Mouse (Mus musculus): Measurements from ENCODE around the gene Cplx2. TPM values are rescaled to one million over a fixed set of nuclear protein-coding genes. Genes with fewer than 3 reads are reported as not detected.

Cplx2 gene
- polyA plus RNA-seq, 1 experiment: 2.0 TPM

GRCm38 (mm10) chr13:54430051-54430450, 58.9 kb downstream of the Cplx2 start:
- TF ChIP-seq POLR2A (IDR thresholded peaks at IDR 0.05; ENCODE audit: insufficient read depth, low read length): no peak
- no peak for TF ChIP-seq EP300 (IDR thresholded peaks at IDR 0.05; ENCODE audit: insufficient read depth, low read depth, low read length)
- TF ChIP-seq CTCF (IDR thresholded peaks at IDR 0.05; ENCODE audit: low read depth, low read length): no peak
- Histone ChIP-seq H3K27ac (ENCODE audit: insufficient read depth, low read length) (no peak overlapping the region), H3K4me3 (ENCODE audit: low read depth, low read length) (no peak overlapping the region), H3K9ac (ENCODE audit: low read depth, poor library complexity, severe bottlenecking) (no peak overlapping the region), H3K4me1 (ENCODE audit: control insufficient read depth, insufficient read depth, low read length) (no peaks in the 10 kb centered on the region), H3K27me3 (ENCODE audit: control insufficient read depth, insufficient read depth, low read length, poor library complexity, severe bottlenecking) (no peaks in the 10 kb centered on the region), H3K9me3 (replicated peaks; ENCODE audit: control insufficient read depth, insufficient read depth, low read length, poor library complexity, severe bottlenecking) (no peaks in the 10 kb centered on the region), H3K36me3 (ENCODE audit: control insufficient read depth, insufficient read depth, low read length, poor library complexity, severe bottlenecking) (no peaks in the 10 kb centered on the region)

- no peaks in the 10 kb centered on the region for H3K27me3 ChIP-seq (ENCODE audit: control insufficient read depth, insufficient read depth, low read length, poor library complexity, severe bottlenecking)
- no peaks in the 10 kb centered on the region for H3K4me1 ChIP-seq (ENCODE audit: control insufficient read depth, insufficient read depth, low read length)
- H3K27ac ChIP-seq (ENCODE audit: insufficient read depth, low read length): no peak overlapping the region
- H3K9me3 ChIP-seq (replicated peaks; ENCODE audit: control insufficient read depth, insufficient read depth, low read length, poor library complexity, severe bottlenecking): no peaks in the 10 kb centered on the region
- H3K9ac ChIP-seq (ENCODE audit: low read depth, poor library complexity, severe bottlenecking): no peak overlapping the region
- H3K36me3 ChIP-seq (ENCODE audit: control insufficient read depth, insufficient read depth, low read length, poor library complexity, severe bottlenecking): no peaks in the 10 kb centered on the region
- H3K4me3 ChIP-seq (ENCODE audit: low read depth, low read length): no peak overlapping the region
- no peak for TF ChIP-seq CTCF (IDR thresholded peaks at IDR 0.05; ENCODE audit: low read depth, low read length)
- no peak for TF ChIP-seq POLR2A (IDR thresholded peaks at IDR 0.05; ENCODE audit: insufficient read depth, low read length)
- TF ChIP-seq EP300 (IDR thresholded peaks at IDR 0.05; ENCODE audit: insufficient read depth, low read depth, low read length): no peak
Measured at GRCm38 (mm10) chr13:54431161-54431560, 60.0 kb downstream of the Cplx2 start.

Other genes with a start within 250 kb of the Cplx2 start
- not detected in 2 replicates for gene Hrh2, start 179.2 kb upstream of the Cplx2 start, polyA plus RNA-seq (2011; ENCODE audit: insufficient read depth, insufficient read length, low read depth, missing spikeins)
- gene Thoc3, start 97.5 kb downstream of the Cplx2 start, polyA plus RNA-seq (2011; ENCODE audit: insufficient read depth, insufficient read length, low read depth, missing spikeins): 38.7 and 41.5 TPM in 2 replicates
- gene Simc1, start 132.4 kb downstream of the Cplx2 start, polyA plus RNA-seq (2011; ENCODE audit: insufficient read depth, insufficient read length, low read depth, missing spikeins): 19.1 and 22.8 TPM in 2 replicates
- gene 4833439L19Rik, start 194.1 kb downstream of the Cplx2 start, polyA plus RNA-seq (2011; ENCODE audit: insufficient read depth, insufficient read length, low read depth, missing spikeins): 110 and 111 TPM in 2 replicates
- 10.3 and 11.1 TPM in 2 replicates for gene Arl10, start 203.7 kb downstream of the Cplx2 start, polyA plus RNA-seq (2011; ENCODE audit: insufficient read depth, insufficient read length, low read depth, missing spikeins)
- 61.8 and 65.5 TPM in 2 replicates for gene Nop16, start 218.7 kb downstream of the Cplx2 start, polyA plus RNA-seq (2011; ENCODE audit: insufficient read depth, insufficient read length, low read depth, missing spikeins)
- 104 and 116 TPM in 2 replicates for gene Higd2a, start 218.9 kb downstream of the Cplx2 start, polyA plus RNA-seq (2011; ENCODE audit: insufficient read depth, insufficient read length, low read depth, missing spikeins)
- 27.5 and 30.2 TPM in 2 replicates for gene Cltb, start 240.0 kb downstream of the Cplx2 start, polyA plus RNA-seq (2011; ENCODE audit: insufficient read depth, insufficient read length, low read depth, missing spikeins)